Mouse (Mus musculus): ENCODE measurements at regions not wholly inside any gene's neighbourhood (a gene's known extent, or its start where the extent isn't known, plus 50 kb on each side); places are given as distances from the start of the nearest gene placed in this dataset.

GRCm38 (mm10) chr12:51501185-51501584 lies 92.0 kb upstream of the Coch start:
- intact Hi-C loops (cut with DNase I), result no loop called here
- DNase-seq (ENCODE audit: low spot score in 2 of 2), result peak in 1 of 2 experiments; percentile 13

GRCm38 (mm10) chr12:51502724-51503123 lies 90.4 kb upstream of the Coch start:
- no peak for DNase-seq (ENCODE audit: low spot score in 2 of 2)
- intact Hi-C loops (cut with DNase I), result no loop called here

- intact Hi-C loops (cut with DNase I), result no loop called here
Observed at GRCm38 (mm10) chr12:51503706-51504105, 89.4 kb upstream of the Coch start.

GRCm38 (mm10) chr12:51504581-51504980 lies 88.6 kb upstream of the Coch start:
- intact Hi-C loops (cut with DNase I), result no loop called here
- DNase-seq (ENCODE audit: low spot score in 2 of 2), result no peak

More at GRCm38 (mm10) chr12:51503706-51504105, 89.4 kb upstream of the Coch start:
- no peak for DNase-seq (ENCODE audit: low spot score in 2 of 2)

GRCm38 (mm10) chr12:51510010-51510409 lies 83.1 kb upstream of the Coch start:
- intact Hi-C loops (cut with DNase I), result no loop called here
- no peak for DNase-seq (ENCODE audit: low spot score in 2 of 2)

- no peak for DNase-seq (ENCODE audit: low spot score in 2 of 2)
- intact Hi-C loops (cut with DNase I), result no loop called here
Observed at GRCm38 (mm10) chr12:51516726-51517125, 76.4 kb upstream of the Coch start.

- intact Hi-C loops (cut with DNase I), result no loop called here
Observed at GRCm38 (mm10) chr12:51521610-51522120, 71.5 kb upstream of the Coch start.

GRCm38 (mm10) chr12:51523866-51524265 lies 69.3 kb upstream of the Coch start:
- DNase-seq (ENCODE audit: low spot score in 2 of 2), result no peak
- intact Hi-C loops (cut with DNase I), result no loop called here

More at GRCm38 (mm10) chr12:51521610-51522120, 71.5 kb upstream of the Coch start:
- DNase-seq (ENCODE audit: low spot score in 2 of 2), result no peak

- DNase-seq (ENCODE audit: low spot score in 2 of 2), result no peak
- intact Hi-C loops (cut with DNase I), result no loop called here
Observed at GRCm38 (mm10) chr12:51527854-51528253, 65.3 kb upstream of the Coch start.

GRCm38 (mm10) chr12:51534606-51535005 lies 58.5 kb upstream of the Coch start:
- DNase-seq (ENCODE audit: low spot score in 2 of 2), result no peak
- intact Hi-C loops (cut with DNase I), result no loop called here

- intact Hi-C loops (cut with DNase I), result no loop called here
Observed at GRCm38 (mm10) chr12:51535056-51535640, 58.0 kb upstream of the Coch start.

More at GRCm38 (mm10) chr12:51535056-51535640, 58.0 kb upstream of the Coch start:
- no peak for DNase-seq (ENCODE audit: low spot score in 2 of 2)
